Mouse (Mus musculus) myocyte (in vitro differentiated cells): ENCODE measurements around the gene Rbbp5.

Experiments used
- E2F4 ChIP-seq: IDR thresholded peaks from one replicate; pipeline ENCODE4 v1.6.1; 2011; ENCODE audit warnings: mild to moderate bottlenecking, control low read depth, moderate library complexity; ENCODE audit not compliant: insufficient read depth
- MAX ChIP-seq: IDR thresholded peaks from one replicate; pipeline ENCODE4 v1.6.1; 2011; ENCODE audit warnings: low read depth, mild to moderate bottlenecking, control low read depth
- MYOG ChIP-seq, 3 experiments: IDR thresholded peaks; one replicate each; pipeline ENCODE4 v1.6.1; 2011; ENCODE audit warnings: control low read depth in 2 of 3, low read depth in 2 of 3, mild to moderate bottlenecking in 2 of 3; ENCODE audit not compliant: insufficient read length in 2 of 3, control insufficient read depth in 1 of 3, insufficient read depth in 1 of 3
- POLR2A ChIP-seq: IDR thresholded peaks from one replicate; pipeline ENCODE4 v1.6.1; 2011; ENCODE audit warnings: low read depth, mild to moderate bottlenecking, control low read depth, moderate library complexity; ENCODE audit not compliant: insufficient read length
- POLR2AphosphoS2 ChIP-seq: IDR thresholded peaks from one replicate; pipeline ENCODE4 v1.6.1; 2011; ENCODE audit warnings: low read depth, control low read depth; ENCODE audit not compliant: insufficient read length
- REST ChIP-seq: IDR thresholded peaks from one replicate; pipeline ENCODE4 v1.6.1; 2011; ENCODE audit warnings: mild to moderate bottlenecking, control low read depth, moderate library complexity; ENCODE audit not compliant: insufficient read depth, insufficient read length
- SRF ChIP-seq: IDR thresholded peaks from one replicate; pipeline ENCODE4 v1.6.1; 2011; ENCODE audit warnings: low read depth; ENCODE audit not compliant: control insufficient read depth, insufficient read length
- USF1 ChIP-seq: IDR thresholded peaks from one replicate; pipeline ENCODE4 v1.6.1; 2011; ENCODE audit warnings: low read depth, mild to moderate bottlenecking, control low read depth, moderate library complexity

- TF ChIP-seq MAX, result peak; percentile 99
- TF ChIP-seq POLR2A, result peak; percentile 62
- TF ChIP-seq MYOG (IDR thresholded peaks at IDR 0.05; ENCODE audit: control insufficient read depth in 1 of 3, insufficient read depth in 1 of 3, insufficient read length in 2 of 3, low read depth in 2 of 3), result no peak
- no peak for TF ChIP-seq USF1
- TF ChIP-seq SRF, result no peak
- peak; percentile 58 for TF ChIP-seq POLR2AphosphoS2
- TF ChIP-seq E2F4, result peak; percentile 78
- peak; percentile 10 for TF ChIP-seq REST
Measured at GRCm38 (mm10) chr1:132476928-132477691, at the start of gene Rbbp5.
